Mouse (Mus musculus): ENCODE results near the gene Oas3.

- TF ChIP-seq GATA1 (IDR thresholded peaks at IDR 0.05; ENCODE audit: low read length) = no peak
- TF ChIP-seq TAL1 (IDR thresholded peaks at IDR 0.05; ENCODE audit: low read length) = no peak
These were observed 58.7 kb downstream of the Oas3 start for GRCm38 (mm10) chr5:120718600-120719378.
